Mouse (Mus musculus): ENCODE measurements around the gene Dusp2. TPM values are rescaled to one million over a fixed set of nuclear protein-coding genes. Genes with fewer than 3 reads are reported as not detected.

Gene Dusp2
- polyA plus RNA-seq, 1 experiment from 2014 or later: 5.6 TPM

GRCm38 (mm10) chr2:127338012-127338411 lies 2.1 kb downstream of the Dusp2 start:
- Histone ChIP-seq H3K27ac (ENCODE audit: low read depth) (0 out of 2 replicates have a peak overlapping the region, but pooled peaks have one; percentile 29), H3K9ac (replicated peaks) (no peak overlapping the region), H3K4me2 (ENCODE audit: low read depth, low read length) (peak overlapping the region; percentile 89), H3K4me1 (ENCODE audit: insufficient read depth) (peaks cover 20% of the 10 kb centered on the region), H3K27me3 (ENCODE audit: insufficient read depth, low read length) (peaks cover 12% of the 10 kb centered on the region), H3K9me3 (ENCODE audit: low read length) (no peaks in the 10 kb centered on the region), H3K36me3 (replicated peaks; ENCODE audit: insufficient read depth, low read length) (no peaks in the 10 kb centered on the region; the same call in 1 of the 2 replicates), H3K4me3 (ENCODE audit: low read depth, low read length) (peak overlapping the region; percentile 61; the same call in 1 of the 2 replicates)
- 36% methylated on average over 7 of the region's 7 CpGs for WGBS (ENCODE audit: insufficient replicate concordance)
- no peak for ATAC-seq
- TF ChIP-seq CTCF (IDR thresholded peaks at IDR 0.05; ENCODE audit: low read depth) (no peak), EP300 (IDR thresholded peaks at IDR 0.05; ENCODE audit: low read depth) (no peak)
- DNase-seq: no peak

GRCm38 (mm10) chr2:127338416-127338815 lies 2.5 kb downstream of the Dusp2 start, which contains the start of gene Astl:
Gene Astl, plus strand, starts transcription at chr2:127338639.
- ATAC-seq (no peak), DNase-seq (no peak)
- Histone ChIP-seq H3K27ac (ENCODE audit: low read depth) (peak within 1 kb of the TSS; percentile 57; the same call in 1 of the 2 replicates), H3K9me3 (ENCODE audit: low read length) (no peaks in the 10 kb centered on the region), H3K4me1 (ENCODE audit: insufficient read depth) (peaks cover 17% of the 10 kb centered on the region), H3K27me3 (ENCODE audit: insufficient read depth, low read length) (peaks cover 12% of the 10 kb centered on the region), H3K9ac (replicated peaks) (peak within 1 kb of the TSS; percentile 44; the same call in 1 of the 2 replicates), H3K36me3 (replicated peaks; ENCODE audit: insufficient read depth, low read length) (no peaks in the 10 kb centered on the region; the same call in 1 of the 2 replicates), H3K4me3 (ENCODE audit: low read depth, low read length) (peak within 1 kb of the TSS; percentile 61), H3K4me2 (ENCODE audit: low read depth, low read length) (peak within 1 kb of the TSS; percentile 89)
- WGBS (ENCODE audit: insufficient replicate concordance): 55% methylated on average over 4 of the region's 4 CpGs
- TF ChIP-seq EP300 (IDR thresholded peaks at IDR 0.05; ENCODE audit: low read depth) (no peak), CTCF (IDR thresholded peaks at IDR 0.05; ENCODE audit: low read depth) (no peak)

- no peak for DNase-seq
These were observed 2.9 kb downstream of the Dusp2 start for GRCm38 (mm10) chr2:127338833-127339232.

DNA sequence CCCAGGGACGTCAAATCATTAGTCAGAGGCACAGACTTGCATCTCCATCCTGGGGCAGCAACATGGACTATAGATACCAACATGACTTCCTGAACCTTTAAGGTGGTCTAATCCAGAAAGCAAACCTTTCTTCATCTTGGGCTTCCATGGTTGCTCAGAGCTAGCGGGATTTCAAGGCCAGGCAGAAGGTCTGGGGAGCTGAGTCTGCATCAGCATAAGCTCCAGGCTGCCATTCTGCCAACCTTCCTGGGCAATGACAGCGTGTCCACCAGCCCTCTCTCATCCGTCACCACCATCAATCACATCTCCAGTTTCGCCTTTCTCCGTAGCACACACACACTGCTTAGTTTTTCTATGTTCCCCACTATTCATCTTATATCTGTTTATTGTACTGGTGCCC lies 3.3 kb downstream of the Dusp2 start:
- ATAC-seq: no peak
- Histone ChIP-seq H3K4me1 (ENCODE audit: insufficient read depth) (peaks cover 12% of the 10 kb centered on the region), H3K4me3 (ENCODE audit: low read depth, low read length) (no peak overlapping the region), H3K27me3 (ENCODE audit: insufficient read depth, low read length) (peaks cover 12% of the 10 kb centered on the region), H3K9ac (replicated peaks) (no peak overlapping the region), H3K4me2 (ENCODE audit: low read depth, low read length) (no peak overlapping the region), H3K27ac (ENCODE audit: low read depth) (no peak overlapping the region), H3K36me3 (replicated peaks; ENCODE audit: insufficient read depth, low read length) (no peaks in the 10 kb centered on the region; the same call in 1 of the 2 replicates), H3K9me3 (ENCODE audit: low read length) (no peaks in the 10 kb centered on the region)
- WGBS (ENCODE audit: insufficient replicate concordance): 63% methylated on average over 6 of the region's 6 CpGs
- no peak for TF ChIP-seq CTCF (IDR thresholded peaks at IDR 0.05; ENCODE audit: low read depth)
- TF ChIP-seq EP300 (IDR thresholded peaks at IDR 0.05; ENCODE audit: low read depth): no peak
- no peak for DNase-seq

More at GRCm38 (mm10) chr2:127338833-127339232, 2.9 kb downstream of the Dusp2 start:
- no peak for ATAC-seq
- Histone ChIP-seq H3K4me3 (ENCODE audit: low read depth, low read length) (no peak overlapping the region), H3K9ac (replicated peaks) (no peak overlapping the region), H3K9me3 (ENCODE audit: low read length) (no peaks in the 10 kb centered on the region), H3K4me2 (ENCODE audit: low read depth, low read length) (0 out of 2 replicates have a peak overlapping the region, but pooled peaks have one; percentile 89), H3K27me3 (ENCODE audit: insufficient read depth, low read length) (peaks cover 12% of the 10 kb centered on the region), H3K36me3 (replicated peaks; ENCODE audit: insufficient read depth, low read length) (no peaks in the 10 kb centered on the region; the same call in 1 of the 2 replicates), H3K4me1 (ENCODE audit: insufficient read depth) (peaks cover 14% of the 10 kb centered on the region), H3K27ac (ENCODE audit: low read depth) (no peak overlapping the region)
- WGBS (ENCODE audit: insufficient replicate concordance): 52% methylated on average over 4 of the region's 4 CpGs
- TF ChIP-seq CTCF (IDR thresholded peaks at IDR 0.05; ENCODE audit: low read depth) (no peak), EP300 (IDR thresholded peaks at IDR 0.05; ENCODE audit: low read depth) (no peak)

- 5% methylated on average over 3 of the region's 3 CpGs for WGBS (ENCODE audit: insufficient replicate concordance)
- peak; percentile 94 for TF ChIP-seq CTCF (IDR thresholded peaks at IDR 0.05; ENCODE audit: low read depth)
- TF ChIP-seq EP300 (IDR thresholded peaks at IDR 0.05; ENCODE audit: low read depth): no peak
- Histone ChIP-seq H3K9me3 (ENCODE audit: low read length) (no peaks in the 10 kb centered on the region), H3K36me3 (replicated peaks; ENCODE audit: insufficient read depth, low read length) (no peaks in the 10 kb centered on the region; the same call in 1 of the 2 replicates), H3K27me3 (ENCODE audit: insufficient read depth, low read length) (peaks cover 5% of the 10 kb centered on the region), H3K27ac (ENCODE audit: low read depth) (no peak overlapping the region), H3K4me1 (ENCODE audit: insufficient read depth) (peaks cover 4% of the 10 kb centered on the region; the same call in 1 of the 2 replicates), H3K4me3 (ENCODE audit: low read depth, low read length) (no peak overlapping the region), H3K9ac (replicated peaks) (no peak overlapping the region), H3K4me2 (ENCODE audit: low read depth, low read length) (no peak overlapping the region)
- peak; percentile 73 for DNase-seq
- 0 out of 2 replicates have a peak, but pooled peaks have one; percentile 24 for ATAC-seq
These were observed 5.2 kb downstream of the Dusp2 start for GRCm38 (mm10) chr2:127341159-127341558.

- no peaks in the 10 kb centered on the region for H3K9me3 ChIP-seq (ENCODE audit: low read length)
- no peak overlapping the region for H3K27ac ChIP-seq (ENCODE audit: low read depth)
- whole genome bisulfite sequencing (ENCODE audit: insufficient replicate concordance): 28% methylated on average over 1 of the region's 1 CpGs
- no peak for DNase-seq
- no peaks in the 10 kb centered on the region for H3K27me3 ChIP-seq (ENCODE audit: insufficient read depth, low read length)
- H3K4me3 ChIP-seq (ENCODE audit: low read depth, low read length): no peak overlapping the region
- H3K4me2 ChIP-seq (ENCODE audit: low read depth, low read length): no peak overlapping the region
- H3K9ac ChIP-seq (replicated peaks): no peak overlapping the region
- H3K36me3 ChIP-seq (replicated peaks; ENCODE audit: insufficient read depth, low read length): no peaks in the 10 kb centered on the region
- no peak for ATAC-seq
- H3K4me1 ChIP-seq (ENCODE audit: insufficient read depth): no peaks in the 10 kb centered on the region
- TF ChIP-seq EP300 (IDR thresholded peaks at IDR 0.05; ENCODE audit: low read depth): no peak
- peak; percentile 68 for TF ChIP-seq CTCF (IDR thresholded peaks at IDR 0.05; ENCODE audit: low read depth)
These were observed 10.4 kb downstream of the Dusp2 start for GRCm38 (mm10) chr2:127346334-127346733.

All from liver, postnatal 0 days (tissue).